12 mouse cellular contexts compared by ENCODE assay signal in the genomic region with DNA sequence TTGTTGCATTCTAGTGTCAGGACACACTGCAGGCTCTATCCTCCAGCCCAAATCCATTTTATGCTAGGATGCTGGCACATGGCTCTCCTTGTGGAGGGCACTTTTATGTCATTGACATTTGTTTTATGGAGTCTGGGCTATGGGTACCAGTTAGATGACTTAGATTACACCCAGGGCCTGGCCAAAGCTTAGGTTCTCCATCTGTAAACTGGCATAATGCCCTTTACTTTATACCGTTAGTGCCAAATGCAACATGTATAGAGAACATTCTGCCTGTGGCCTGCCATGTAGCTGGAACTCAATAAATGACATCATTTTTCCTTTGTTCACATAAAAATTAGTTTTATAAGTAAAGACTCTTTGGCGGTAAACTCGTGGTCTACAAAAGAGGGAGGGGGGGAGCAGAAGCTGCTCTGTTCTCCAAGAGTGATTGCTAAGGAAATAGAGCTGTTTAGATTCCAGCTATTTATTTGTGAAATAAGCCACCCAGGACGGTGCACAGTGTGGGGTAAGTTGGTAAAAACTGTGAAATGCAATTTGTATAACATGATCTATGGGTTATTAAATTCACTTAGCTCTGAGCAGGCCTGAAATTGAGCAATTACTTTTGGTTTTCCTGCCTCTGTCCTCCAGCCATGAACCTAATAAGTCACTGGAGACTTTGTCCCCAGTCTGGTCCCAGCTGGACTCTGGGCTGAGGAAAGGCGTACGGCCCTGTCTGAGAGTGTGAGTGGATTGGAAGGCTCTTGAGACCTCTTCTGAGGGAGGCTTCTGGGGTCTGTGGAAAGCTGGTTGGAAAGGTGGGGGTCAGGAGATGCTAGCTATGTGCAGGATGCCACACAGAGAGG.
A peak's percentile ranks its signal among the peaks of the same experiment; 100 is the strongest.
DNase-seq lines count a peak whose midpoint lies in the region; ATAC-seq and TF ChIP-seq lines count a peak whose summit lies in the region.
"Had no signal": no experiment of that assay in that cellular context is flagged by ENCODE, and none has a peak within 500 bp of the region (broad histone marks: within the 10 kb centered on the region; RNA-seq: fewer than 3 reads in every experiment).

No protein-coding gene starts in this region.

- no peak for ATAC-seq in midbrain, embryonic 16.5 days
- peak; percentile 78 for ATAC-seq in kidney, postnatal 0 days (replicated peaks; ENCODE audit: low FRiP score, low read depth)
- peak; percentile 23; the same call in 1 of the 2 replicates for ATAC-seq in neural tube, embryonic 15.5 days (ENCODE audit: low FRiP score)

- peak; percentile 50 for DNase-seq in cerebellum, adult 9-10 months
- no peak for DNase-seq in cerebellum, postnatal 10 days
- no peak for DNase-seq in midbrain, embryonic 10.5 days (ENCODE audit: low spot score)
- peak; percentile 78 for DNase-seq in kidney, postnatal 0 days (ENCODE audit: low spot score)
- no peak for DNase-seq in frontal cortex, postnatal 14 days (ENCODE audit: low spot score in 2 of 2)
- DNase-seq in adrenal gland, adult (ENCODE audit: inconsistent age in 2 of 2, low spot score in 1 of 2) = no peak
- DNase-seq: cerebellum, adult 11 months; embryo, embryonic 11 days had no signal

- H3K9ac ChIP-seq in midbrain, embryonic 16.5 days (ENCODE audit: low read depth, low read length) = no peak overlapping the region
- no peak overlapping the region for H3K9ac ChIP-seq in kidney, postnatal 0 days (ENCODE audit: low read depth, low read length)
- H3K9ac ChIP-seq in neural tube, embryonic 15.5 days (replicated peaks) = no peak overlapping the region
- H3K9ac ChIP-seq: heart, embryonic 12.5 days had no signal

- peak overlapping the region; percentile 61; the same call in 1 of the 2 replicates for H3K27ac ChIP-seq in midbrain, embryonic 10.5 days (replicated peaks)
- no peak overlapping the region for H3K27ac ChIP-seq in midbrain, embryonic 16.5 days (ENCODE audit: low read length)
- H3K27ac ChIP-seq in kidney, postnatal 0 days = peak overlapping the region; percentile 54
- H3K27ac ChIP-seq in neural tube, embryonic 15.5 days (replicated peaks) = no peak overlapping the region

- H3K4me1 ChIP-seq in midbrain, embryonic 10.5 days = peaks cover 90% of the 10 kb centered on the region
- peaks cover 25% of the 10 kb centered on the region for H3K4me1 ChIP-seq in midbrain, embryonic 16.5 days (ENCODE audit: control insufficient read depth, insufficient read depth, low read length)
- H3K4me1 ChIP-seq in kidney, postnatal 0 days (replicated peaks; ENCODE audit: insufficient read depth, low read length) = 0 out of 2 replicates have a peak, but pooled peaks cover 8% of the 10 kb centered on the region
- peaks cover 57% of the 10 kb centered on the region for H3K4me1 ChIP-seq in neural tube, embryonic 15.5 days

- no peak for TF ChIP-seq CTCF in kidney, postnatal 0 days (IDR thresholded peaks at IDR 0.05; ENCODE audit: low read depth)

- H3K4me3 ChIP-seq in midbrain, embryonic 10.5 days = no peak overlapping the region
- no peak overlapping the region for H3K4me3 ChIP-seq in midbrain, embryonic 16.5 days (ENCODE audit: low read depth, low read length)
- no peak overlapping the region for H3K4me3 ChIP-seq in kidney, postnatal 0 days (replicated peaks; ENCODE audit: low read depth, low read length)
- H3K4me3 ChIP-seq in neural tube, embryonic 15.5 days (replicated peaks) = no peak overlapping the region
- H3K4me3 ChIP-seq: erythroblast, embryonic 14.5 days; heart, embryonic 12.5 days had no signal

- WGBS in midbrain, embryonic 10.5 days = 86% methylated on average over 6 of the region's 6 CpGs
- 61% methylated on average over 6 of the region's 6 CpGs for WGBS in midbrain, embryonic 16.5 days
- 49% methylated on average over 6 of the region's 6 CpGs for WGBS in kidney, postnatal 0 days
- WGBS in neural tube, embryonic 15.5 days = 27% methylated on average over 6 of the region's 6 CpGs

- H3K36me3 ChIP-seq in midbrain, embryonic 10.5 days = no peaks in the 10 kb centered on the region
- H3K36me3 ChIP-seq in midbrain, embryonic 16.5 days (ENCODE audit: control insufficient read depth, insufficient read depth, low read length) = no peaks in the 10 kb centered on the region
- H3K36me3 ChIP-seq in kidney, postnatal 0 days (ENCODE audit: insufficient read depth, low read length) = no peaks in the 10 kb centered on the region
- no peaks in the 10 kb centered on the region for H3K36me3 ChIP-seq in neural tube, embryonic 15.5 days
- H3K36me3 ChIP-seq: heart, embryonic 12.5 days had no signal

- H3K4me2 ChIP-seq in midbrain, embryonic 16.5 days (ENCODE audit: low read length) = no peak overlapping the region
- H3K4me2 ChIP-seq in kidney, postnatal 0 days (ENCODE audit: low read length) = no peak overlapping the region
- no peak overlapping the region for H3K4me2 ChIP-seq in neural tube, embryonic 15.5 days
- H3K4me2 ChIP-seq: heart, embryonic 12.5 days had no signal

- no peaks in the 10 kb centered on the region for H3K9me3 ChIP-seq in midbrain, embryonic 10.5 days (replicated peaks)
- H3K9me3 ChIP-seq in midbrain, embryonic 16.5 days (replicated peaks; ENCODE audit: control insufficient read depth, low read length, poor library complexity, severe bottlenecking) = no peaks in the 10 kb centered on the region
- no peaks in the 10 kb centered on the region for H3K9me3 ChIP-seq in kidney, postnatal 0 days (replicated peaks; ENCODE audit: low read length)
- H3K9me3 ChIP-seq in neural tube, embryonic 15.5 days (replicated peaks) = no peaks in the 10 kb centered on the region
- H3K9me3 ChIP-seq: heart, embryonic 12.5 days had no signal

- H3K27me3 ChIP-seq in midbrain, embryonic 10.5 days (ENCODE audit: low read depth, poor library complexity, severe bottlenecking) = peaks cover 6% of the 10 kb centered on the region
- H3K27me3 ChIP-seq in midbrain, embryonic 16.5 days (ENCODE audit: control insufficient read depth, insufficient read depth, low read depth, low read length) = no peaks in the 10 kb centered on the region
- H3K27me3 ChIP-seq in kidney, postnatal 0 days (ENCODE audit: insufficient read depth, low read length) = no peaks in the 10 kb centered on the region
- no peaks in the 10 kb centered on the region for H3K27me3 ChIP-seq in neural tube, embryonic 15.5 days (replicated peaks)
- H3K27me3 ChIP-seq: heart, embryonic 12.5 days had no signal

Comparison
In these comparisons a context has a peak if more than half of its experiments do, and no peak if none do; other contexts are left out.
1. DNase-seq: peak in cerebellum, adult 9-10 months (single experiment) and kidney, postnatal 0 days (single experiment); none in cerebellum, postnatal 10 days (0 of 2), midbrain, embryonic 10.5 days (single experiment), frontal cortex, postnatal 14 days (0 of 2) and adrenal gland, adult (0 of 2).
2. H3K27ac ChIP-seq: peak in midbrain, embryonic 10.5 days (single experiment) and kidney, postnatal 0 days (single experiment); none in midbrain, embryonic 16.5 days (single experiment) and neural tube, embryonic 15.5 days (single experiment).